31 mouse cellular contexts compared by ENCODE assay signal in genomic region chr9:103911347-103911746, GRCm38 (mm10).
DNase-seq lines count a peak whose midpoint lies in the region; ATAC-seq and TF ChIP-seq lines count a peak whose summit lies in the region.
"Had no signal": no experiment of that assay in that cellular context is flagged by ENCODE, and none has a peak within 500 bp of the region (broad histone marks: within the 10 kb centered on the region; RNA-seq: fewer than 3 reads in every experiment).

No protein-coding gene starts in this region.

- H3K4me3 ChIP-seq in heart, embryonic 11.5 days (ENCODE audit: low read depth, low read length), result no peak overlapping the region
- H3K4me3 ChIP-seq in heart, embryonic 14.5 days (ENCODE audit: control insufficient read depth in 1 of 2, insufficient read depth in 1 of 2, low read depth in 1 of 2, low read length in 2 of 2), result no peak overlapping the region
- no peak overlapping the region for H3K4me3 ChIP-seq in heart, embryonic 10.5 days
- no peak overlapping the region for H3K4me3 ChIP-seq in heart, postnatal 0 days (ENCODE audit: low read depth, low read length)
- H3K4me3 ChIP-seq: limb, embryonic 10.5 days; limb, embryonic 15.5 days; liver, embryonic 13.5 days; midbrain, embryonic 10.5 days; myocyte; neural tube, embryonic 12.5 days had no signal

- H3K27ac ChIP-seq in heart, embryonic 11.5 days (ENCODE audit: low read depth, low read length), result no peak overlapping the region
- peak overlapping the region; percentile 60 to 67 for H3K27ac ChIP-seq in heart, embryonic 14.5 days (replicated peaks in 1 of 2; ENCODE audit: control insufficient read depth in 1 of 2, insufficient read depth in 1 of 2, low read depth in 2 of 2, low read length in 2 of 2)
- H3K27ac ChIP-seq in heart, embryonic 10.5 days, result no peak overlapping the region
- H3K27ac ChIP-seq in heart, postnatal 0 days (ENCODE audit: low read depth), result peak overlapping the region; percentile 64
- H3K27ac ChIP-seq: limb, embryonic 10.5 days; limb, embryonic 15.5 days; liver, embryonic 13.5 days; midbrain, embryonic 10.5 days; neural tube, embryonic 12.5 days; stomach, postnatal 0 days had no signal

- H3K4me1 ChIP-seq in heart, embryonic 11.5 days (ENCODE audit: control insufficient read depth, insufficient read depth, low read length), result peaks cover 4% of the 10 kb centered on the region; the same call in 1 of the 2 replicates
- peaks cover 6 to 24% of the 10 kb centered on the region in 2 experiments; a peak in 3 of 4 replicates for H3K4me1 ChIP-seq in heart, embryonic 14.5 days (ENCODE audit: control insufficient read depth in 2 of 2, insufficient read depth in 2 of 2, low read length in 2 of 2)
- peaks cover 22% of the 10 kb centered on the region; the same call in 1 of the 2 replicates for H3K4me1 ChIP-seq in heart, embryonic 10.5 days
- H3K4me1 ChIP-seq in heart, postnatal 0 days (ENCODE audit: control insufficient read depth, insufficient read depth), result peaks cover 14% of the 10 kb centered on the region
- H3K4me1 ChIP-seq: limb, embryonic 10.5 days; limb, embryonic 15.5 days; liver, embryonic 13.5 days; neural tube, embryonic 12.5 days had no signal

- no peak for ATAC-seq in heart, embryonic 11.5 days (replicated peaks; ENCODE audit: insufficient number of reproducible peaks, low FRiP score, low TSS enrichment)
- ATAC-seq in heart, embryonic 14.5 days (ENCODE audit: insufficient number of reproducible peaks, insufficient read depth, low FRiP score, low read depth), result no peak; the same call in 1 of the 2 replicates
- ATAC-seq in heart, postnatal 0 days (ENCODE audit: insufficient read depth, low read depth), result peak; percentile 64
- ATAC-seq: intestine, postnatal 0 days; midbrain, embryonic 16.5 days had no signal

- TF ChIP-seq CTCF in brain, embryonic 14.5 days (IDR thresholded peaks at IDR 0.05; ENCODE audit: borderline replicate concordance, extremely low read depth, insufficient read depth, insufficient read length), result no peak
- TF ChIP-seq CTCF in heart, postnatal 0 days (IDR thresholded peaks at IDR 0.05; ENCODE audit: low read depth), result no peak

- TF ChIP-seq EP300 in heart, postnatal 0 days (IDR thresholded peaks at IDR 0.05; ENCODE audit: low read depth), result no peak

- no peaks in the 10 kb centered on the region for H3K9me3 ChIP-seq in heart, embryonic 11.5 days (replicated peaks; ENCODE audit: control insufficient read depth, low read length)
- no peaks in the 10 kb centered on the region for H3K9me3 ChIP-seq in heart, embryonic 14.5 days (ENCODE audit: control insufficient read depth, low read length)
- no peaks in the 10 kb centered on the region for H3K9me3 ChIP-seq in heart, embryonic 10.5 days
- H3K9me3 ChIP-seq in heart, postnatal 0 days (replicated peaks; ENCODE audit: control insufficient read depth, low read length), result no peaks in the 10 kb centered on the region
- H3K9me3 ChIP-seq: limb, embryonic 10.5 days; limb, embryonic 15.5 days; liver, embryonic 13.5 days; midbrain, embryonic 10.5 days; neural tube, embryonic 12.5 days had no signal

- no peak for TF ChIP-seq POLR2A in brain, embryonic 14.5 days (IDR thresholded peaks at IDR 0.05; ENCODE audit: borderline replicate concordance, extremely low read depth, insufficient read depth, insufficient read length, poor library complexity, severe bottlenecking)

- no peaks in the 10 kb centered on the region for H3K36me3 ChIP-seq in heart, embryonic 11.5 days (ENCODE audit: control insufficient read depth, insufficient read depth, low read length)
- H3K36me3 ChIP-seq in heart, embryonic 14.5 days (ENCODE audit: control insufficient read depth, insufficient read depth, low read length), result no peaks in the 10 kb centered on the region
- no peaks in the 10 kb centered on the region for H3K36me3 ChIP-seq in heart, embryonic 10.5 days
- H3K36me3 ChIP-seq in heart, postnatal 0 days (replicated peaks; ENCODE audit: control insufficient read depth, insufficient read depth, low read length), result no peaks in the 10 kb centered on the region
- H3K36me3 ChIP-seq: limb, embryonic 10.5 days; limb, embryonic 15.5 days; liver, embryonic 13.5 days; midbrain, embryonic 10.5 days; neural tube, embryonic 12.5 days had no signal

- no peaks in the 10 kb centered on the region for H3K27me3 ChIP-seq in heart, embryonic 11.5 days (ENCODE audit: control insufficient read depth, insufficient read depth, low read length)
- no peaks in the 10 kb centered on the region for H3K27me3 ChIP-seq in heart, embryonic 14.5 days (ENCODE audit: control insufficient read depth, insufficient read depth, low read length)
- no peaks in the 10 kb centered on the region for H3K27me3 ChIP-seq in heart, embryonic 10.5 days (ENCODE audit: insufficient read depth, poor library complexity, severe bottlenecking)
- no peaks in the 10 kb centered on the region for H3K27me3 ChIP-seq in heart, postnatal 0 days (ENCODE audit: control insufficient read depth, insufficient read depth, low read length)
- H3K27me3 ChIP-seq: limb, embryonic 15.5 days; liver, embryonic 13.5 days; neural tube, embryonic 12.5 days had no signal

- no peak overlapping the region for H3K9ac ChIP-seq in heart, embryonic 11.5 days (ENCODE audit: low read depth, low read length)
- H3K9ac ChIP-seq in heart, embryonic 14.5 days (ENCODE audit: low read length), result no peak overlapping the region
- H3K9ac ChIP-seq in heart, postnatal 0 days (replicated peaks; ENCODE audit: low read depth, low read length), result no peak overlapping the region
- H3K9ac ChIP-seq: limb, embryonic 15.5 days; liver, embryonic 13.5 days; neural tube, embryonic 12.5 days had no signal

- WGBS in heart, embryonic 11.5 days (ENCODE audit: insufficient replicate concordance), result 62% methylated on average over 2 of the region's 2 CpGs
- whole genome bisulfite sequencing in heart, embryonic 14.5 days, result 38% methylated on average over 2 of the region's 2 CpGs
- 67% methylated on average over 2 of the region's 2 CpGs for WGBS in heart, embryonic 10.5 days
- 24% methylated on average over 2 of the region's 2 CpGs for WGBS in heart, postnatal 0 days

- peak; percentile 23 to 38 for DNase-seq in heart, adult 18-20 months
- DNase-seq in heart, embryonic 10.5 days (ENCODE audit: low spot score), result no peak
- peak; percentile 63 for DNase-seq in brain, embryonic 14.5 days (ENCODE audit: low read depth)
- peak; percentile 74 for DNase-seq in heart, postnatal 0 days (ENCODE audit: low spot score)
- DNase-seq in right cerebral cortex, postnatal 25 days, result no peak
- DNase-seq: adrenal gland, adult 2 months; adrenal gland, postnatal 36 days; B cell, adult 2 months; cerebellum, adult 2 months; cerebellum, postnatal 14 days; gastrocnemius, postnatal 10 days; kidney, adult 9 months; kidney, postnatal 14 days; layer of hippocampus, adult 9-11 months; liver, embryonic 13.5 days; lung, adult 18-20 months; lung, postnatal 14 days; right cerebral cortex, adult 18-20 months; right cerebral cortex, postnatal 4 days; thymus, adult 18-20 months; thymus, postnatal 25 days had no signal

- no peak overlapping the region for H3K4me2 ChIP-seq in heart, embryonic 11.5 days
- H3K4me2 ChIP-seq in heart, embryonic 14.5 days (ENCODE audit: low read length), result no peak overlapping the region
- H3K4me2 ChIP-seq in heart, postnatal 0 days (ENCODE audit: low read depth, low read length), result no peak overlapping the region
- H3K4me2 ChIP-seq: limb, embryonic 15.5 days; liver, embryonic 13.5 days; neural tube, embryonic 12.5 days had no signal

Comparison
In these comparisons a context has a peak if more than half of its experiments do, and no peak if none do; other contexts are left out.
1. DNase-seq: peak in heart, adult 18-20 months (2 of 2), brain, embryonic 14.5 days (single experiment) and heart, postnatal 0 days (single experiment); none in heart, embryonic 10.5 days (single experiment) and right cerebral cortex, postnatal 25 days (single experiment).
2. H3K27ac ChIP-seq: peak in heart, embryonic 14.5 days (2 of 2) and heart, postnatal 0 days (single experiment); none in heart, embryonic 11.5 days (single experiment) and heart, embryonic 10.5 days (single experiment).